Mouse (Mus musculus) urinary bladder, postnatal 36 days (tissue): ENCODE measurements at regions not wholly inside any gene's neighbourhood (a gene's known extent, or its start where the extent isn't known, plus 50 kb on each side); places are given as distances from the start of the nearest gene placed in this dataset.
"Not testable (repeated sequence)": the region's sequence is repeated elsewhere in the genome, so short reads cannot be mapped to it uniquely, and the experiment has no call there.

Experiments
- DNase-seq, 2 experiments: peaks; one replicate each; pipeline ENCODE4 v3.0.0; 2022; ENCODE audit warnings: low spot score in 2 of 2, mixed read lengths in 1 of 2

- no peak for DNase-seq
These were observed 190.3 kb upstream of the Plcz1 start for GRCm38 (mm10) chr6:140231537-140231936.

- DNase-seq, result peak; percentile 8 to 69
These were observed 188.0 kb upstream of the Plcz1 start for GRCm38 (mm10) chr6:140229295-140229694.

GRCm38 (mm10) chr6:140228741-140229140 lies 187.5 kb upstream of the Plcz1 start:
- no peak for DNase-seq

- no peak for DNase-seq
These were observed 181.5 kb upstream of the Plcz1 start for GRCm38 (mm10) chr6:140222534-140223324.

- no peak for DNase-seq
These were observed 180.5 kb upstream of the Plcz1 start for GRCm38 (mm10) chr6:140221653-140222272.

GRCm38 (mm10) chr6:140218789-140219188 lies 177.5 kb upstream of the Plcz1 start:
- DNase-seq, result no peak

GRCm38 (mm10) chr6:140212403-140212802 lies 171.1 kb upstream of the Plcz1 start:
- no peak for DNase-seq

- DNase-seq, result no peak
These were observed 168.9 kb upstream of the Plcz1 start for GRCm38 (mm10) chr6:140210141-140210540.

GRCm38 (mm10) chr6:140209083-140209482 lies 167.8 kb upstream of the Plcz1 start:
- no peak for DNase-seq

- DNase-seq, result peak in 1 of 2 experiments; percentile 13
These were observed 167.1 kb upstream of the Plcz1 start for GRCm38 (mm10) chr6:140208375-140208774.

- DNase-seq, result not testable (repeated sequence)
These were observed 165.4 kb upstream of the Plcz1 start for GRCm38 (mm10) chr6:140206676-140207075.

GRCm38 (mm10) chr6:140201356-140201755 lies 160.1 kb upstream of the Plcz1 start:
- no peak for DNase-seq

- DNase-seq, result no peak
These were observed 159.1 kb upstream of the Plcz1 start for GRCm38 (mm10) chr6:140200322-140200721.

- no peak for DNase-seq
These were observed 156.8 kb upstream of the Plcz1 start for GRCm38 (mm10) chr6:140198036-140198435.

- DNase-seq, result no peak
These were observed 155.9 kb upstream of the Plcz1 start for GRCm38 (mm10) chr6:140197113-140197675.

- no peak for DNase-seq
These were observed 153.0 kb upstream of the Plcz1 start for GRCm38 (mm10) chr6:140194276-140194675.

- peak in 1 of 2 experiments; percentile 31 for DNase-seq
These were observed 152.1 kb upstream of the Plcz1 start for GRCm38 (mm10) chr6:140193084-140193939.

GRCm38 (mm10) chr6:140192526-140192925 lies 151.3 kb upstream of the Plcz1 start:
- no peak for DNase-seq

- no peak for DNase-seq
These were observed 150.1 kb upstream of the Plcz1 start for GRCm38 (mm10) chr6:140191341-140191740.

- no peak for DNase-seq
These were observed 148.3 kb upstream of the Plcz1 start for GRCm38 (mm10) chr6:140189601-140190000.

- DNase-seq, result no peak
These were observed 146.5 kb upstream of the Plcz1 start for GRCm38 (mm10) chr6:140187733-140188132.

- DNase-seq, result peak in 1 of 2 experiments; percentile 12
These were observed 145.8 kb upstream of the Plcz1 start for GRCm38 (mm10) chr6:140187106-140187505.
